Mouse (Mus musculus) forebrain, embryonic 11.5 days (tissue): Measurements from ENCODE around the gene Crabp1. TPM values are rescaled to one million over a fixed set of nuclear protein-coding genes. Genes with fewer than 3 reads are reported as not detected.

Source experiments
- ATAC-seq: fragments of 200-750 bp; cut with Nextera tagmentation; replicated peaks from 2 replicates; pipeline ENCODE4 v1.8.0; 2017; ENCODE audit warnings: moderate TSS enrichment; ENCODE audit not compliant: low FRiP score
- DNase-seq: peaks from one replicate; pipeline ENCODE4 v3.0.0-alpha.2; 2017; ENCODE audit warnings: low spot score
- H3K27ac ChIP-seq: fragments of 300-500 bp; sonication (generic); 2 replicates; pipeline ENCODE4 v1.5.1; 2014; ENCODE audit warnings: low read depth, low read length
- H3K27me3 ChIP-seq: fragments of 300-500 bp; sonication (generic); 2 replicates; pipeline ENCODE4 v1.6.1; 2014; ENCODE audit warnings: mild to moderate bottlenecking, low read length, mixed read lengths; ENCODE audit not compliant: control insufficient read depth, insufficient read depth
- H3K36me3 ChIP-seq: fragments of 300-500 bp; sonication (generic); 2 replicates; pipeline ENCODE4 v1.6.1; 2014; ENCODE audit warnings: mild to moderate bottlenecking, low read length, moderate library complexity, mixed read lengths; ENCODE audit not compliant: control insufficient read depth, insufficient read depth
- H3K4me1 ChIP-seq: fragments of 300-500 bp; sonication (generic); replicated peaks from 2 replicates; pipeline ENCODE4 v1.6.1; 2014; ENCODE audit warnings: low read length, mixed read lengths; ENCODE audit not compliant: control insufficient read depth, insufficient read depth
- H3K4me2 ChIP-seq: fragments of 300-500 bp; sonication (generic); 2 replicates; pipeline ENCODE4 v1.6.1; 2014; ENCODE audit warnings: low read depth, mild to moderate bottlenecking, low read length, moderate library complexity, mixed read lengths; ENCODE audit not compliant: severe bottlenecking
- H3K4me3 ChIP-seq: fragments of 300-500 bp; sonication (generic); 2 replicates; pipeline ENCODE4 v1.5.1; 2014; ENCODE audit warnings: low read depth, low read length
- H3K9ac ChIP-seq: fragments of 300-500 bp; sonication (generic); 2 replicates; pipeline ENCODE4 v1.6.1; 2014; ENCODE audit warnings: low read length
- H3K9me3 ChIP-seq: fragments of 300-500 bp; sonication (generic); 2 replicates; pipeline ENCODE4 v1.6.1; 2016; ENCODE audit warnings: low read length, mixed read lengths; ENCODE audit not compliant: control insufficient read depth
- WGBS: fragments of 180-500 bp; shearing (Covaris S2); extraction: QIAGEN DNeasy Blood & Tissue Kit; methylation state at CpG from one replicate; pipeline ENCODE4 v1.1.7; 2014; 5-methylcytosine and 5-hydroxymethylcytosine counted together
- polyA plus RNA-seq: library from polyadenylated mRNA; unstranded; fragments of >200 nt; fragmentation: Nextera tagmentation; extraction: Ambion mirVana; gene quantifications from 2 replicates; pipeline ENCODE4 v1.2.1, GENCODE M21; 2014

The Crabp1 gene
- polyA plus RNA-seq, 1 experiment from 2014 or later, result 275 TPM

DNA sequence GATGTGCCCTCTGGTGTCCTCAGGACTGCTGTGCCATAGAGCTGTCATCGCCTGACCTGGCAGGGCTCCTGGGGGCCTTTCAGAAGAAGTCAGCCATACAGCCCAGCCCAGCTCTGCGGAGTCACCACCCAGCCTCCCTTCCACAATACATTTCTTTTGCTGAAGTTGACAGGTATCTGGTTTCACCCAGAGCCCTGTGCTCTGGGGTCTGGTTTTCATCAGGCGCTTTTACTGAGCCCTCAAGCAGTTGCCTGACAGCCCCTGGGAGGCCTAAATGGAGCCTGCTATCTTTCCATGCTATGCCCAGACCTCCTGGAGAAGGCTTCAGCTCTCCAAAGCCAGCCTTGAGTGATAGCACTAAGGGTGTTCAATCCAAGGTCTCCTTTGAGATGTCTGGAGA, 19.5 kb downstream of the Crabp1 start:
- Histone ChIP-seq H3K27me3 (no peaks in the 10 kb centered on the region), H3K4me1 (peaks cover 5% of the 10 kb centered on the region; the same call in 1 of the 2 replicates), H3K9me3 (no peaks in the 10 kb centered on the region), H3K4me2 (no peak overlapping the region), H3K36me3 (no peaks in the 10 kb centered on the region), H3K4me3 (no peak overlapping the region), H3K27ac (no peak overlapping the region), H3K9ac (no peak overlapping the region)
- DNase-seq (no peak), ATAC-seq (no peak)
- WGBS, result 63% methylated on average over 3 of the region's 3 CpGs

DNA sequence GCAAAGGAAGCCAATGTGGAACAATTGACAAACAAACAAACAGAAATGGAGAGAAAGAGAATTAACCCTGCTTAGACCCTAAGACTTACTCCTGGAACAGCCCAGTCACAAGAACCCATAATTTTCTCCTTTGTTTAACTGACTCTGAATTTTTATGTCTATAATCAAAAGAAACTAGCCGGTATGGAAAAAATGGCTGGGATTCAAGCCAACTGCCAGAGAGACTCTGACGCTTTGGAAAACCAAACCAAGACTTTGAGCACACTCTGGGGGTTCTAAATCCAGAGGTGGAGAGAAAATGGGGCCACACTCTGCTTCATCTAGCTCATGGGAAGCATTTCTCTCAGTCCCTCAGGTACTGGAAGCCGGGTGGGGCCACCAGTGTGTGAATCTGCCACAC, 20.7 kb downstream of the Crabp1 start:
- no peaks in the 10 kb centered on the region for H3K27me3 ChIP-seq
- H3K4me2 ChIP-seq, result no peak overlapping the region
- no peaks in the 10 kb centered on the region for H3K36me3 ChIP-seq
- peaks cover 5% of the 10 kb centered on the region; the same call in 1 of the 2 replicates for H3K4me1 ChIP-seq
- 91% methylated on average over 3 of the region's 3 CpGs for WGBS
- no peak for DNase-seq
- H3K9me3 ChIP-seq, result no peaks in the 10 kb centered on the region
- H3K9ac ChIP-seq, result no peak overlapping the region
- no peak overlapping the region for H3K4me3 ChIP-seq
- ATAC-seq, result no peak
- no peak overlapping the region for H3K27ac ChIP-seq

DNA sequence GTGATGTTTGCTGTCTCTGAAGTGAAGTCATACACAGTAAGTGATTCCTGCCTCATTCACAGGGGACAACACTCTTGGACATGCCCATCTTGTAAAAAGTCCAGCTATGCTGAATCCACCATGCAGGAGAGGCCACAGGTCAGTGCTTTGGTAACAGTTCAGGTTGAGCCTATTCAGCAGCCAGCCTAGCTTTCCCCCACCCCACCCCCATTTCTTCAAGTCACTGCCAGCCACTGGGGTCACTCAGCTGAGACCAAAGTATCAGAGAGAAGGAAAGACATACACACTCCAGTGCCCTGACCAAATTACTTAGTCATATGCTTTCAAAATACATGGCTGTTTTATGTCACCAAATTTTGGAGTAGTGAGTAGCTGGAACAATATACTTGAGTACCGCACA, 21.5 kb downstream of the Crabp1 start:
- no peak for ATAC-seq
- Histone ChIP-seq H3K9ac (no peak overlapping the region), H3K4me3 (no peak overlapping the region), H3K9me3 (no peaks in the 10 kb centered on the region), H3K27me3 (no peaks in the 10 kb centered on the region), H3K4me2 (no peak overlapping the region), H3K27ac (no peak overlapping the region), H3K36me3 (no peaks in the 10 kb centered on the region), H3K4me1 (peaks cover 5% of the 10 kb centered on the region; the same call in 1 of the 2 replicates)
- WGBS, result 92% methylated on average over 1 of the region's 1 CpGs
- DNase-seq, result no peak

DNA sequence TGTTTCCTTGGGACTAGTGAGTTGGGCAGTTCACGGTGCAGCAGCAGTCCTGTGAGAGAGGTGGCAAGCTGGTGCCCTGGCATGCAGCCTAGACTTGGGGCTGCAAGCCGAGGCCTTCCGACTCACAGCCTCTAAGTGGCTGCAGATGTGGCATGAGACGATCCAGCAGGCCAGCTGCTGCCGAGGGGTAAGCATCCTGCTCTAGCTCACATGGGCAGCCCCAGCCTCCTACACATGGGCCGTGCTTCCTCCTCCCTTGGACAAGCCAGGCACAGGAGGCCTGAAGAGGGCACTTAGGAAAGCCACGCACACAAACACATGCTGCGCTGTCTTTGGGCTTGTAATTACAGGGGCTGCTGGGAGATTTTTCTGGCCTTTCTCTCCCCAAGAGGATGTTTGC, 23.2 kb downstream of the Crabp1 start:
- WGBS, result 55% methylated on average over 8 of the region's 8 CpGs
- no peak overlapping the region for H3K9ac ChIP-seq
- DNase-seq (peak; percentile 61), ATAC-seq (0 out of 2 replicates have a peak, but pooled peaks have one; percentile 30)
- no peak overlapping the region for H3K4me3 ChIP-seq
- H3K4me2 ChIP-seq, result no peak overlapping the region
- no peaks in the 10 kb centered on the region for H3K36me3 ChIP-seq
- peaks cover 5% of the 10 kb centered on the region; the same call in 1 of the 2 replicates for H3K4me1 ChIP-seq
- H3K27ac ChIP-seq, result peak overlapping the region; percentile 31; the same call in 1 of the 2 replicates
- no peaks in the 10 kb centered on the region for H3K9me3 ChIP-seq
- no peaks in the 10 kb centered on the region for H3K27me3 ChIP-seq

DNA sequence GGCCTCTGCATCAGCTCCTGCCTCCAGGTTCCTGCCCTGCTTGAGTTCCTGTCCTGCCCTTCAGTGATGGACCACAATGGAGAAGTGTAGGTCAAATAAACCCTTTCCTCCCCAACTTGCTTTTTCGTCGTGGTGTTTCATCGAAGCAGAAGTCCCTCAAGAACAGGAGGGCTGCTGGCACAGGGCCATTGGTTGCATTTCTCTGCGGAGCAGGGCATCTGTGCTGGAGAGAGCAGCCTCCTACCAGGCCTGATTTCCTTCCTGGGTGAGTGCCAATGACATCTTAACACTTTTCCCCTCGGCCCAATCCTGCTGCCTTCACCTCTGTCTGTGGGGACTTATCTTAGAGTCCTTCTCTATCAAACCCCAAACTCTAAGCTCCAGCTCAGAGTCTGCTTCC, 25.7 kb downstream of the Crabp1 start:
- H3K36me3 ChIP-seq, result no peaks in the 10 kb centered on the region
- no peak overlapping the region for H3K4me3 ChIP-seq
- DNase-seq (no peak), ATAC-seq (no peak)
- no peaks in the 10 kb centered on the region for H3K27me3 ChIP-seq
- H3K4me2 ChIP-seq, result no peak overlapping the region
- H3K9ac ChIP-seq, result no peak overlapping the region
- WGBS, result 82% methylated on average over 5 of the region's 5 CpGs
- H3K27ac ChIP-seq, result no peak overlapping the region
- H3K9me3 ChIP-seq, result no peaks in the 10 kb centered on the region
- peaks cover 5% of the 10 kb centered on the region; the same call in 1 of the 2 replicates for H3K4me1 ChIP-seq

DNA sequence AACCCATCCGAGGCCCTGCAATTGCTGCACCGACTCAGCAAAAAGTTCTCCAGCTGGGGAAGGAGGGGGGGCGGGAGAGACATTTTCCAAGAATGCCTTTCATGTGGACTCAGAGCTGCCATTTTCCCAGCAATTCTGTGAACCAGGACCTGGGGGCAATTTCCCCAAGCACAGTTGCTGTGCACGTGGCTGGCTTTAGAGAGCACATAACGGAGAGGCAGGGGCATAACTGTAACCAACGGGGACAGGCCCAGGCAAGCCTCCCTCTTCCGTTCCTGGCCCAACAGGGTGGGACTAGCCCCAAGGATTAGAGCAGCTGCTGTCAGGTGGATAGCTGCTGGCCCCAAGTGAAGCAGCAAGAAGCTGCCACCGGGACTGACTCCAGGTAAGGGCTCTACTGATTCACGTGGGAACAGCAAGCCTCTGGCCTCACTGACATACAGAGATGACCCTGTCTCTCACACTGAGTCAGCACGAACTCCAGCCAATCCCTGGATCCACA, 37.0 kb downstream of the Crabp1 start:
- H3K4me1 ChIP-seq, result no peaks in the 10 kb centered on the region
- no peaks in the 10 kb centered on the region for H3K27me3 ChIP-seq
- no peak overlapping the region for H3K4me2 ChIP-seq
- no peak for DNase-seq
- no peak for ATAC-seq
- no peak overlapping the region for H3K27ac ChIP-seq
- no peaks in the 10 kb centered on the region for H3K9me3 ChIP-seq
- no peak overlapping the region for H3K4me3 ChIP-seq
- WGBS, result 39% methylated on average over 10 of the region's 10 CpGs
- no peaks in the 10 kb centered on the region for H3K36me3 ChIP-seq
- H3K9ac ChIP-seq, result no peak overlapping the region

DNA sequence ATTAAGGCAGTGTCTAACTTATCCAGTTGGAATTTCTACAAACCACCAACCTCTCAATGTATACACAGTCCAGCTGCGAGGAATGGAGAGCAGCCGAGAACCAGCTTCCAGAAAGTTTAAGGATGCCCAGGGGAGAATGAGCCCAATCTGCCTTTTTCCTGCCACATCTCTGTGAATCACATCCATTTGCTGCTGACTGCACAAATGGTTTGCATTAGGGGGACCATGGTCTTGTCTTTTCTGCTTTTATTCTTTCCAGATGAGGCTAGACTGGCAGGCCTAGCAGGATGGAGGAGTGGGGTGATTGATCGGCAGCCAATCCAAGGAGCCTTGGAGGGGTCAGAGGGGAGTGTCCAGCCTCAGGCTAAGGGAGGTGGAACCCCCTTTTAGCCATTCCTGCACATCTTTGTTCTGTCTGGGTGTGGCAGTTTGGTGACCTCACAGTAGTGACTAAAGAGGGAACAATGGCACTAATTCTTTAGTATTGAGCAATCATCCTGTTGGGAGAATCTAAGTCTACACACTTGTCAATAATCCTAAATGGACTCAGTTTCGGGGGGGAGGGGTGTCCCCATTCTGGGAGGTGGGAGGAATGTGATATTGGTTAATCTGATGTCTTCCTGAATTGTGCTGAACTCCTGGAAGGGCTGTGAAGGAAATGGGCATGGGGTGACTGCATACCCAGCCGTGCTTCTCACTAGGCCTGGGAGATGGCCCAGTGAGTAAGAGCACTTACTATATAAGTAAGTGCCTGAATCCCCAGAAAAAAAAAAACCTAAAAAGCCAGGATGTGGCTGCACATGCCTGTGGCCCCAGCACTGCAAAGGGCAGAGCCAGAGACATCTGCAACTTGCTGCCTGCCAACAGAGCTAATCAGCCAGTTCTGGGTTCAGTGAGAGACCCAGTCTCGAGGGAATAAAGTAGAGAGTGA, 38.5 kb downstream of the Crabp1 start:
- Histone ChIP-seq H3K27ac (no peak overlapping the region), H3K27me3 (no peaks in the 10 kb centered on the region), H3K9me3 (no peaks in the 10 kb centered on the region), H3K9ac (no peak overlapping the region), H3K4me1 (no peaks in the 10 kb centered on the region), H3K36me3 (no peaks in the 10 kb centered on the region), H3K4me3 (no peak overlapping the region), H3K4me2 (no peak overlapping the region)
- 57% methylated on average over 6 of the region's 6 CpGs for WGBS
- DNase-seq (no peak), ATAC-seq (no peak)

DNA sequence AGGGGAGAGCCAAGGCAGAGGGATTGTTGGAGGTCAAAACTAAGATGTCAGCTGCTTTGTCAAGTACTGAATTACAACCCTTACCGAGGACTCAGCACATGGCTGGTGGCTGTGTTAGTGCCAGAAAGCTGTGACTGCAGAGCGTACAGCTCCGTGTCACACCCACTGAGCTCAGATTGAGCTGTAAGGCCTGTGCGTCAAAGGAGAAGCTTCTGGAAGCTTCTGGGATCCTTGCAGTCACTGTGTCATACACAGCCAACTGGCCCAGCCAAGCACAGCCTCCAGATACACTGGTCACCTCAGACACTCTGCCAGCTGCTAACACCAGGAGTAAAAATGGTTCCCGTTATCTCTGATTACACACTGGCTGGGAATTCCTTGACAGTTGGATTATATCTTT, 39.8 kb downstream of the Crabp1 start:
- no peak for ATAC-seq
- H3K9ac ChIP-seq, result no peak overlapping the region
- H3K4me3 ChIP-seq, result no peak overlapping the region
- no peak for DNase-seq
- no peaks in the 10 kb centered on the region for H3K9me3 ChIP-seq
- H3K4me1 ChIP-seq, result no peaks in the 10 kb centered on the region
- no peaks in the 10 kb centered on the region for H3K36me3 ChIP-seq
- H3K27me3 ChIP-seq, result no peaks in the 10 kb centered on the region
- H3K27ac ChIP-seq, result no peak overlapping the region
- H3K4me2 ChIP-seq, result no peak overlapping the region
- WGBS, result 87% methylated on average over 5 of the region's 5 CpGs
